Mouse (Mus musculus): Measurements from ENCODE around the gene Abraxas1. TPM values are rescaled to one million over a fixed set of nuclear protein-coding genes. Genes with fewer than 3 reads are reported as not detected.

Gene Abraxas1
- polyA plus RNA-seq (2015; fragmentation: Nextera tagmentation; extraction: Ambion mirVana), result 13.1 and 14.3 TPM in 2 replicates

- peak within 1 kb of the TSS; percentile 67 for H3K4me3 ChIP-seq (ENCODE audit: low read length)
- peak; percentile 99 for ATAC-seq
- H3K36me3 ChIP-seq (ENCODE audit: control insufficient read depth, insufficient read depth, low read length), result no peaks in the 10 kb centered on the region
- H3K9ac ChIP-seq (ENCODE audit: low read depth, low read length), result peak within 1 kb of the TSS; percentile 92
- no peaks in the 10 kb centered on the region for H3K9me3 ChIP-seq (ENCODE audit: control insufficient read depth, low read length)
- under 1% methylated on average over 63 of the region's 63 CpGs for WGBS
- peaks cover 3% of the 10 kb centered on the region for H3K4me1 ChIP-seq (ENCODE audit: control insufficient read depth, insufficient read depth, low read depth, low read length)
- peak within 1 kb of the TSS; percentile 89 for H3K4me2 ChIP-seq (ENCODE audit: low read length)
- no peaks in the 10 kb centered on the region for H3K27me3 ChIP-seq (replicated peaks; ENCODE audit: control insufficient read depth, insufficient read depth, low read length)
- peak within 1 kb of the TSS; percentile 73 for H3K27ac ChIP-seq (ENCODE audit: low read depth, low read length)
These were observed at the start of gene Abraxas1 for GRCm38 (mm10) chr5:100820483-100821184. Abraxas1 (minus strand) TSS chr5:100820965.

GRCm38 (mm10) chr5:100869197-100869895 lies 48.6 kb upstream of the Abraxas1 start:
- Histone ChIP-seq H3K27me3 (replicated peaks; ENCODE audit: control insufficient read depth, insufficient read depth, low read length) (no peaks in the 10 kb centered on the region), H3K4me1 (ENCODE audit: control insufficient read depth, insufficient read depth, low read depth, low read length) (no peaks in the 10 kb centered on the region), H3K9me3 (ENCODE audit: control insufficient read depth, low read length) (no peaks in the 10 kb centered on the region), H3K4me2 (ENCODE audit: low read length) (no peak overlapping the region), H3K4me3 (ENCODE audit: low read length) (no peak overlapping the region), H3K27ac (ENCODE audit: low read depth, low read length) (no peak overlapping the region), H3K36me3 (ENCODE audit: control insufficient read depth, insufficient read depth, low read length) (no peaks in the 10 kb centered on the region), H3K9ac (ENCODE audit: low read depth, low read length) (no peak overlapping the region)
- ATAC-seq, result no peak
- WGBS, result 77% methylated on average over 4 of the region's 4 CpGs

GRCm38 (mm10) chr5:100866183-100866582 lies 45.4 kb upstream of the Abraxas1 start:
- H3K9me3 ChIP-seq (ENCODE audit: control insufficient read depth, low read length), result no peaks in the 10 kb centered on the region
- H3K27ac ChIP-seq (ENCODE audit: low read depth, low read length), result no peak overlapping the region
- H3K27me3 ChIP-seq (replicated peaks; ENCODE audit: control insufficient read depth, insufficient read depth, low read length), result no peaks in the 10 kb centered on the region
- ATAC-seq, result no peak
- WGBS, result 62% methylated on average over 2 of the region's 2 CpGs
- no peak overlapping the region for H3K9ac ChIP-seq (ENCODE audit: low read depth, low read length)
- no peak overlapping the region for H3K4me2 ChIP-seq (ENCODE audit: low read length)
- H3K4me3 ChIP-seq (ENCODE audit: low read length), result no peak overlapping the region
- H3K4me1 ChIP-seq (ENCODE audit: control insufficient read depth, insufficient read depth, low read depth, low read length), result no peaks in the 10 kb centered on the region
- H3K36me3 ChIP-seq (ENCODE audit: control insufficient read depth, insufficient read depth, low read length), result no peaks in the 10 kb centered on the region

GRCm38 (mm10) chr5:100864438-100864837 lies 43.7 kb upstream of the Abraxas1 start:
- Histone ChIP-seq H3K4me1 (ENCODE audit: control insufficient read depth, insufficient read depth, low read depth, low read length) (no peaks in the 10 kb centered on the region), H3K27ac (ENCODE audit: low read depth, low read length) (no peak overlapping the region), H3K27me3 (replicated peaks; ENCODE audit: control insufficient read depth, insufficient read depth, low read length) (no peaks in the 10 kb centered on the region), H3K9ac (ENCODE audit: low read depth, low read length) (no peak overlapping the region), H3K4me2 (ENCODE audit: low read length) (no peak overlapping the region), H3K9me3 (ENCODE audit: control insufficient read depth, low read length) (no peaks in the 10 kb centered on the region), H3K4me3 (ENCODE audit: low read length) (no peak overlapping the region), H3K36me3 (ENCODE audit: control insufficient read depth, insufficient read depth, low read length) (no peaks in the 10 kb centered on the region)
- ATAC-seq, result no peak
- WGBS, result 86% methylated on average over 6 of the region's 6 CpGs

- no peak overlapping the region for H3K9ac ChIP-seq (ENCODE audit: low read depth, low read length)
- H3K27me3 ChIP-seq (replicated peaks; ENCODE audit: control insufficient read depth, insufficient read depth, low read length), result no peaks in the 10 kb centered on the region
- ATAC-seq, result no peak
- no peak overlapping the region for H3K4me2 ChIP-seq (ENCODE audit: low read length)
- no peaks in the 10 kb centered on the region for H3K4me1 ChIP-seq (ENCODE audit: control insufficient read depth, insufficient read depth, low read depth, low read length)
- WGBS, result 57% methylated on average over 2 of the region's 2 CpGs
- H3K27ac ChIP-seq (ENCODE audit: low read depth, low read length), result no peak overlapping the region
- no peaks in the 10 kb centered on the region for H3K9me3 ChIP-seq (ENCODE audit: control insufficient read depth, low read length)
- H3K36me3 ChIP-seq (ENCODE audit: control insufficient read depth, insufficient read depth, low read length), result no peaks in the 10 kb centered on the region
- no peak overlapping the region for H3K4me3 ChIP-seq (ENCODE audit: low read length)
These were observed 42.3 kb upstream of the Abraxas1 start for GRCm38 (mm10) chr5:100863091-100863490.

GRCm38 (mm10) chr5:100861811-100862210 lies 41.0 kb upstream of the Abraxas1 start:
- no peaks in the 10 kb centered on the region for H3K27me3 ChIP-seq (replicated peaks; ENCODE audit: control insufficient read depth, insufficient read depth, low read length)
- H3K4me2 ChIP-seq (ENCODE audit: low read length), result no peak overlapping the region
- no peak overlapping the region for H3K27ac ChIP-seq (ENCODE audit: low read depth, low read length)
- ATAC-seq, result no peak
- H3K9me3 ChIP-seq (ENCODE audit: control insufficient read depth, low read length), result no peaks in the 10 kb centered on the region
- 83% methylated on average over 7 of the region's 7 CpGs for WGBS
- H3K36me3 ChIP-seq (ENCODE audit: control insufficient read depth, insufficient read depth, low read length), result no peaks in the 10 kb centered on the region
- no peak overlapping the region for H3K9ac ChIP-seq (ENCODE audit: low read depth, low read length)
- H3K4me3 ChIP-seq (ENCODE audit: low read length), result no peak overlapping the region
- no peaks in the 10 kb centered on the region for H3K4me1 ChIP-seq (ENCODE audit: control insufficient read depth, insufficient read depth, low read depth, low read length)

- Histone ChIP-seq H3K27ac (ENCODE audit: low read depth, low read length) (no peak overlapping the region), H3K4me3 (ENCODE audit: low read length) (no peak overlapping the region), H3K9ac (ENCODE audit: low read depth, low read length) (no peak overlapping the region), H3K27me3 (replicated peaks; ENCODE audit: control insufficient read depth, insufficient read depth, low read length) (no peaks in the 10 kb centered on the region), H3K4me1 (ENCODE audit: control insufficient read depth, insufficient read depth, low read depth, low read length) (no peaks in the 10 kb centered on the region), H3K4me2 (ENCODE audit: low read length) (no peak overlapping the region), H3K36me3 (ENCODE audit: control insufficient read depth, insufficient read depth, low read length) (no peaks in the 10 kb centered on the region), H3K9me3 (ENCODE audit: control insufficient read depth, low read length) (no peaks in the 10 kb centered on the region)
- no peak for ATAC-seq
- WGBS, result 66% methylated on average over 4 of the region's 4 CpGs
These were observed 40.4 kb upstream of the Abraxas1 start for GRCm38 (mm10) chr5:100861140-100861539.

GRCm38 (mm10) chr5:100860417-100861053 lies 39.8 kb upstream of the Abraxas1 start:
- ATAC-seq, result no peak
- H3K36me3 ChIP-seq (ENCODE audit: control insufficient read depth, insufficient read depth, low read length), result no peaks in the 10 kb centered on the region
- no peaks in the 10 kb centered on the region for H3K4me1 ChIP-seq (ENCODE audit: control insufficient read depth, insufficient read depth, low read depth, low read length)
- H3K9ac ChIP-seq (ENCODE audit: low read depth, low read length), result no peak overlapping the region
- 79% methylated on average over 12 of the region's 12 CpGs for WGBS
- H3K4me2 ChIP-seq (ENCODE audit: low read length), result no peak overlapping the region
- H3K27ac ChIP-seq (ENCODE audit: low read depth, low read length), result no peak overlapping the region
- H3K27me3 ChIP-seq (replicated peaks; ENCODE audit: control insufficient read depth, insufficient read depth, low read length), result no peaks in the 10 kb centered on the region
- H3K4me3 ChIP-seq (ENCODE audit: low read length), result no peak overlapping the region
- no peaks in the 10 kb centered on the region for H3K9me3 ChIP-seq (ENCODE audit: control insufficient read depth, low read length)

- Histone ChIP-seq H3K4me1 (ENCODE audit: control insufficient read depth, insufficient read depth, low read depth, low read length) (no peaks in the 10 kb centered on the region), H3K4me3 (ENCODE audit: low read length) (no peak overlapping the region), H3K36me3 (ENCODE audit: control insufficient read depth, insufficient read depth, low read length) (no peaks in the 10 kb centered on the region), H3K4me2 (ENCODE audit: low read length) (no peak overlapping the region), H3K9me3 (ENCODE audit: control insufficient read depth, low read length) (no peaks in the 10 kb centered on the region), H3K27ac (ENCODE audit: low read depth, low read length) (no peak overlapping the region), H3K9ac (ENCODE audit: low read depth, low read length) (no peak overlapping the region), H3K27me3 (replicated peaks; ENCODE audit: control insufficient read depth, insufficient read depth, low read length) (no peaks in the 10 kb centered on the region)
- 90% methylated on average over 3 of the region's 3 CpGs for WGBS
- ATAC-seq, result no peak
These were observed 35.8 kb upstream of the Abraxas1 start for GRCm38 (mm10) chr5:100856552-100856951.

Measured in hindbrain, embryonic 16.5 days (tissue).